Mouse (Mus musculus) CH12.LX (cell line): ENCODE results near the gene Npl. TPM values are rescaled to one million over a fixed set of nuclear protein-coding genes. Genes with fewer than 3 reads are reported as not detected.

Source experiments
- DNase-seq: peaks from one replicate; pipeline ENCODE4 v3.0.0-alpha.2; 2013; ENCODE audit errors: extremely low read depth
- H3K27ac ChIP-seq: 2 replicates; pipeline ENCODE4 v1.5.1; 2012; ENCODE audit warnings: low read depth, mild to moderate bottlenecking, control low read depth, moderate library complexity; ENCODE audit not compliant: insufficient read depth
- H3K27me3 ChIP-seq: replicated peaks from 2 replicates; pipeline ENCODE3; 2012; ENCODE audit warnings: inconsistent platforms
- H3K36me3 ChIP-seq, 2 experiments: replicated peaks in 1 of 2; 2 replicates each; pipeline versions ENCODE3 to v1.6.1; 2012; ENCODE audit warnings: inconsistent platforms in 1 of 2, low read length in 1 of 2, mild to moderate bottlenecking in 1 of 2, mixed read lengths in 1 of 2, moderate library complexity in 1 of 2; ENCODE audit not compliant: control insufficient read depth in 1 of 2, insufficient read depth in 1 of 2
- H3K4me1 ChIP-seq, 2 experiments: 2 replicates each; pipeline ENCODE4 v1.6.1; 2012; ENCODE audit warnings: inconsistent platforms in 1 of 2, moderate library complexity in 1 of 2; ENCODE audit not compliant: insufficient read depth in 2 of 2, control insufficient read depth in 1 of 2
- H3K4me2 ChIP-seq: 2 replicates; pipeline ENCODE4 v1.6.1; 2012; ENCODE audit warnings: low read depth, mild to moderate bottlenecking, control low read depth; ENCODE audit not compliant: poor library complexity, insufficient read depth, severe bottlenecking
- H3K4me3 ChIP-seq, 3 experiments: fragments of 150-350 bp in 1 of 3; sonication (generic) in 1 of 3; replicated peaks in 1 of 3; 2 replicates each; pipeline versions ENCODE3 to v1.5.1; 2011 to 2012; ENCODE audit warnings: low read depth in 2 of 3, low read length in 2 of 3, mild to moderate bottlenecking in 2 of 3, moderate library complexity in 2 of 3, control low read depth in 1 of 3, improper control_type of control experiment in 1 of 3, inconsistent platforms in 1 of 3, mixed read lengths in 1 of 3; ENCODE audit not compliant: poor library complexity in 1 of 3
- H3K79me2 ChIP-seq: replicated peaks from 2 replicates; pipeline ENCODE4 v1.6.1; 2012; ENCODE audit warnings: mild to moderate bottlenecking, moderate library complexity; ENCODE audit not compliant: control insufficient read depth, poor library complexity, insufficient read depth, severe bottlenecking; ENCODE audit errors: extremely low read depth
- H3K9ac ChIP-seq: 2 replicates; pipeline ENCODE4 v1.6.1; 2012; ENCODE audit warnings: low read depth, mild to moderate bottlenecking, control low read depth, moderate library complexity; ENCODE audit not compliant: insufficient read depth
- H3K9me3 ChIP-seq: replicated peaks from 2 replicates; pipeline ENCODE3; 2012; ENCODE audit warnings: low read length, inconsistent platforms, mixed read lengths
- CHD2 ChIP-seq: IDR thresholded peaks from 2 replicates; pipeline ENCODE4 v1.6.1; 2011; ENCODE audit warnings: low read length, improper control_type of control experiment
- CTCF ChIP-seq, 2 experiments: IDR thresholded peaks in 1 of 2; conservative IDR thresholded peaks in 1 of 2; 2 replicates each; pipeline ENCODE4 v1.5.1; 2011 to 2012; ENCODE audit warnings: low read depth in 2 of 2, low read length in 2 of 2, improper control_type of control experiment in 1 of 2, inconsistent platforms in 1 of 2, mild to moderate bottlenecking in 1 of 2, moderate library complexity in 1 of 2
- E2F4 ChIP-seq: IDR thresholded peaks from 2 replicates; pipeline ENCODE4 v1.6.1; 2011; ENCODE audit warnings: low read depth, low read length, improper control_type of control experiment; ENCODE audit not compliant: insufficient replicate concordance
- EP300 ChIP-seq: IDR thresholded peaks from 2 replicates; pipeline ENCODE4 v1.6.1; 2011; ENCODE audit warnings: low read length, improper control_type of control experiment
- GABPA ChIP-seq: IDR thresholded peaks from 2 replicates; pipeline ENCODE4 v1.6.1; 2012; ENCODE audit warnings: low read depth, low read length, improper control_type of control experiment, inconsistent platforms; ENCODE audit not compliant: insufficient replicate concordance
- IRF4 ChIP-seq: IDR thresholded peaks from 2 replicates; pipeline ENCODE4 v1.6.1; 2014; ENCODE audit warnings: low read depth, mild to moderate bottlenecking, inconsistent platforms, low read length, improper control_type of control experiment
- JUN ChIP-seq: IDR thresholded peaks from 2 replicates; pipeline ENCODE4 v1.6.1; 2011; ENCODE audit warnings: low read depth, mild to moderate bottlenecking, low read length, improper control_type of control experiment, moderate library complexity; ENCODE audit not compliant: insufficient read depth
- JUND ChIP-seq: conservative IDR thresholded peaks from 2 replicates; pipeline ENCODE4 v1.6.1; 2011; ENCODE audit warnings: low read depth, low read length, improper control_type of control experiment
- KAT2A ChIP-seq: IDR thresholded peaks from 2 replicates; pipeline ENCODE4 v1.6.1; 2012; ENCODE audit warnings: low read length, improper control_type of control experiment, inconsistent platforms; ENCODE audit not compliant: insufficient replicate concordance
- MAFK ChIP-seq: IDR thresholded peaks from 2 replicates; pipeline ENCODE4 v1.6.1; 2011; ENCODE audit warnings: low read length, improper control_type of control experiment; ENCODE audit not compliant: insufficient replicate concordance
- MAX ChIP-seq: IDR thresholded peaks from 2 replicates; pipeline ENCODE4 v1.6.1; 2011; ENCODE audit warnings: low read length, improper control_type of control experiment
- MAZ ChIP-seq: IDR thresholded peaks from 2 replicates; pipeline ENCODE4 v1.6.1; 2012; ENCODE audit warnings: low read depth, mild to moderate bottlenecking, inconsistent platforms, low read length, improper control_type of control experiment, moderate library complexity
- MXI1 ChIP-seq: IDR thresholded peaks from 2 replicates; pipeline ENCODE4 v1.6.1; 2011; ENCODE audit warnings: mild to moderate bottlenecking, low read depth, low read length, improper control_type of control experiment
- MYC ChIP-seq: IDR thresholded peaks from 2 replicates; pipeline ENCODE4 v1.6.1; 2011; ENCODE audit warnings: low read depth, mild to moderate bottlenecking, improper control_type of control experiment, low read length
- NELFE ChIP-seq: IDR thresholded peaks from 2 replicates; pipeline ENCODE4 v1.6.1; 2011; ENCODE audit warnings: low read depth, low read length, improper control_type of control experiment
- NRF1 ChIP-seq: IDR thresholded peaks from 2 replicates; pipeline ENCODE4 v1.6.1; 2014; ENCODE audit warnings: low read depth, mild to moderate bottlenecking, inconsistent platforms, low read length, improper control_type of control experiment, moderate library complexity
- POLR2A ChIP-seq: IDR thresholded peaks from 2 replicates; pipeline ENCODE4 v1.6.1; 2011; ENCODE audit warnings: low read depth, mild to moderate bottlenecking, improper control_type of control experiment, low read length
- RCOR1 ChIP-seq: conservative IDR thresholded peaks from 2 replicates; pipeline ENCODE4 v1.6.1; 2012; ENCODE audit warnings: low read depth, mild to moderate bottlenecking, inconsistent platforms, low read length, improper control_type of control experiment
- TBP ChIP-seq: conservative IDR thresholded peaks from 2 replicates; pipeline ENCODE4 v1.6.1; 2011; ENCODE audit warnings: low read depth, low read length, improper control_type of control experiment
- UBTF ChIP-seq: IDR thresholded peaks from 2 replicates; pipeline ENCODE4 v1.6.1; 2012; ENCODE audit warnings: low read depth, mild to moderate bottlenecking, inconsistent platforms, low read length, improper control_type of control experiment, moderate library complexity
- ZC3H11A ChIP-seq: IDR thresholded peaks from 2 replicates; pipeline ENCODE4 v1.6.1; 2012; ENCODE audit warnings: low read depth, mild to moderate bottlenecking, inconsistent platforms, low read length, improper control_type of control experiment
- ZMIZ1 ChIP-seq: IDR thresholded peaks from 2 replicates; pipeline ENCODE4 v1.6.1; 2012; ENCODE audit warnings: low read depth, mild to moderate bottlenecking, inconsistent platforms, low read length, improper control_type of control experiment
- ZNF384 ChIP-seq: IDR thresholded peaks from 2 replicates; pipeline ENCODE4 v1.6.1; 2012; ENCODE audit warnings: low read depth, low read length, improper control_type of control experiment, inconsistent platforms
- dilution Hi-C: fragments of 300-500 bp; cut with MboI; formaldehyde crosslinking; loops from 2 replicates; pipeline ENCODE4 v1.14.3; 2020; ENCODE audit warnings: low sequenced_read_pairs; ENCODE audit not compliant: extremely low pct_unique_long_range_greater_than_20kb, extremely low pct_ligation_motif_present
- in situ Hi-C: fragments of 300-500 bp; cut with MboI; formaldehyde crosslinking; loops from 3 replicates; pipeline ENCODE4 v1.14.3; 2019; ENCODE audit warnings: low sequenced_read_pairs, low pct_ligation_motif_present, low pct_unique_long_range_greater_than_20kb, mixed read lengths
- polyA plus RNA-seq: library from polyadenylated mRNA; unstranded; fragments of >175 nt; gene quantifications from 2 replicates; pipeline ENCODE4 v1.2.1, GENCODE M21; 2012; ENCODE audit warnings: low read depth; ENCODE audit not compliant: insufficient read length
- total RNA-seq, 2 experiments: library from RNA; depleted of rRNA; stranded (reverse); fragments of 300-350 nt in 1 of 2; fragments of >200 nt in 1 of 2; gene quantifications; 2 replicates each; pipeline ENCODE4 v1.2.3; 2012 to 2014

Npl gene
- total and polyA plus RNA-seq, 3 experiments = 0.08 TPM; not detected in 2

- H3K27me3 ChIP-seq = no peaks in the 10 kb centered on the region
- H3K4me2 ChIP-seq = no peak overlapping the region
- H3K36me3 ChIP-seq = no peaks in the 10 kb centered on the region
- DNase-seq = no peak
- TF ChIP-seq MAFK (no peak), IRF4 (no peak), GABPA (no peak), JUN (no peak), ZC3H11A (no peak), RCOR1 (no peak), ZMIZ1 (no peak), MAZ (no peak), JUND (no peak)
- no peaks in the 10 kb centered on the region for H3K9me3 ChIP-seq
- in situ Hi-C loops (no loop called here), dilution Hi-C loops (no loop called here)
- H3K9ac ChIP-seq = no peak overlapping the region
- no peak overlapping the region for H3K4me3 ChIP-seq
- H3K27ac ChIP-seq = no peak overlapping the region
- no peaks in the 10 kb centered on the region for H3K4me1 ChIP-seq
- H3K79me2 ChIP-seq = no peaks in the 10 kb centered on the region
Observed at GRCm38 (mm10) chr1:153540753-153541152, 9.1 kb downstream of the Npl start.

GRCm38 (mm10) chr1:153539739-153540333, 10.0 kb downstream of the Npl start:
- Histone ChIP-seq H3K9ac (no peak overlapping the region), H3K36me3 (no peaks in the 10 kb centered on the region), H3K4me1 (0 out of 4 replicates have a peak, but pooled peaks cover 0 to 4% of the 10 kb centered on the region in 2 experiments), H3K27ac (no peak overlapping the region), H3K79me2 (no peaks in the 10 kb centered on the region), H3K4me2 (no peak overlapping the region), H3K9me3 (no peaks in the 10 kb centered on the region), H3K27me3 (no peaks in the 10 kb centered on the region), H3K4me3 (no peak overlapping the region)
- dilution Hi-C loops (no loop called here), in situ Hi-C loops (no loop called here)
- DNase-seq = no peak
- TF ChIP-seq KAT2A = no peak

GRCm38 (mm10) chr1:153535611-153536010, 14.2 kb downstream of the Npl start:
- no peak for DNase-seq
- in situ Hi-C loops (no loop called here), dilution Hi-C loops (no loop called here)
- H3K9ac ChIP-seq = no peak overlapping the region
- no peak overlapping the region for H3K4me3 ChIP-seq
- no peaks in the 10 kb centered on the region for H3K36me3 ChIP-seq
- H3K9me3 ChIP-seq = no peaks in the 10 kb centered on the region
- H3K4me2 ChIP-seq = no peak overlapping the region
- H3K79me2 ChIP-seq = no peaks in the 10 kb centered on the region
- H3K4me1 ChIP-seq = 0 out of 4 replicates have a peak, but pooled peaks cover 0 to 4% of the 10 kb centered on the region in 2 experiments
- no peaks in the 10 kb centered on the region for H3K27me3 ChIP-seq
- H3K27ac ChIP-seq = no peak overlapping the region
- TF ChIP-seq RCOR1 (no peak), MAZ (no peak), CTCF (conservative IDR thresholded peaks at IDR 0.05 in 1 of 2, IDR thresholded peaks at IDR 0.05 in 1 of 2; ENCODE audit: low read depth in 2 of 2, low read length in 2 of 2) (no peak), MAX (no peak), TBP (no peak), ZNF384 (no peak), MYC (no peak), NELFE (no peak), EP300 (no peak), E2F4 (no peak), MXI1 (no peak), UBTF (no peak), JUND (no peak), CHD2 (no peak), NRF1 (no peak), POLR2A (no peak)
